Mouse (Mus musculus) kidney, embryonic 16.5 days (tissue): ENCODE data around the gene Ly86. TPM values are rescaled to one million over a fixed set of nuclear protein-coding genes. Genes with fewer than 3 reads are reported as not detected.

Experiments
- ATAC-seq: fragments of 200-750 bp; cut with Nextera tagmentation; 2 replicates; pipeline ENCODE4 v1.8.0; 2017; ENCODE audit warnings: moderate TSS enrichment; ENCODE audit not compliant: low FRiP score, low TSS enrichment
- H3K27ac ChIP-seq: fragments of 300-500 bp; sonication (generic); 2 replicates; pipeline ENCODE4 v1.5.1; 2014; ENCODE audit warnings: low read length
- H3K27me3 ChIP-seq: fragments of 300-500 bp; sonication (generic); 2 replicates; pipeline ENCODE4 v1.6.1; 2014; ENCODE audit warnings: low read length, control low read depth, mixed read lengths; ENCODE audit not compliant: insufficient read depth
- H3K36me3 ChIP-seq: fragments of 300-500 bp; sonication (generic); 2 replicates; pipeline ENCODE4 v1.6.1; 2014; ENCODE audit warnings: low read length, control low read depth, mixed read lengths; ENCODE audit not compliant: insufficient read depth
- H3K4me1 ChIP-seq: fragments of 300-500 bp; sonication (generic); 2 replicates; pipeline ENCODE4 v1.6.1; 2014; ENCODE audit warnings: low read length, control low read depth, mixed read lengths; ENCODE audit not compliant: insufficient read depth
- H3K4me2 ChIP-seq: fragments of 300-500 bp; sonication (generic); replicated peaks from 2 replicates; pipeline ENCODE4 v1.6.1; 2014; ENCODE audit warnings: low read depth, low read length
- H3K4me3 ChIP-seq: fragments of 300-500 bp; sonication (generic); 2 replicates; pipeline ENCODE4 v1.5.1; 2014; ENCODE audit warnings: mild to moderate bottlenecking, low read length
- H3K9ac ChIP-seq: fragments of 300-500 bp; sonication (generic); replicated peaks from 2 replicates; pipeline ENCODE4 v1.6.1; 2014; ENCODE audit warnings: low read length
- H3K9me3 ChIP-seq: fragments of 300-500 bp; sonication (generic); 2 replicates; pipeline ENCODE4 v1.6.1; 2016; ENCODE audit warnings: low read length, control low read depth
- WGBS: fragments of 180-500 bp; shearing (Covaris S2); extraction: QIAGEN DNeasy Blood & Tissue Kit; methylation state at CpG from one replicate; pipeline ENCODE4 v1.1.7; 2014; 5-methylcytosine and 5-hydroxymethylcytosine counted together
- polyA plus RNA-seq: library from polyadenylated mRNA; unstranded; fragments of >200 nt; fragmentation: Nextera tagmentation; extraction: Ambion mirVana; gene quantifications from 2 replicates; pipeline ENCODE4 v1.2.1, GENCODE M21; 2015

Gene Ly86
- polyA plus RNA-seq, 1 experiment from 2014 or later: 5.0 TPM

DNA sequence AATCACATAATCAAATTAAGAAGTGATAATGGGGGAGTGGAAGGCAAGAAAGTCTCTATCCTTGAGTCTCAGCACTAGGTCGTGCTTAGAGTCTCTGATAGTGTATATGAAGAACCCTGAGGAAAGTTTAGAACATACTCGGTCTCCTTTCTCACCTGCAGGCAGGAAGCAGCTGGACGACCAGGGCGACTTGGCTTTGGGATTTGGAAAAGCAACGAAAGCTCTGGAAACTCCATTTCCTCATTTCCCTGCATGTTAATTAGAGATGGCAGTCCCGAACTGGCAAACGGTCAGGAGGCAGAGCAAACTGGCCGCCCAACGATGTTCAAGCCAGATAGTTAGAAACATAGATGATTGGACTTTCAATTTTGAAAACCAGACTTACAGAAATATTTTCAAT is 89.8 kb downstream of the Ly86 start:
- Histone ChIP-seq H3K4me1 (0 out of 2 replicates have a peak, but pooled peaks cover 5% of the 10 kb centered on the region), H3K4me3 (peak overlapping the region; percentile 49), H3K4me2 (peak overlapping the region; percentile 73), H3K27ac (peak overlapping the region; percentile 71; the same call in 1 of the 2 replicates), H3K27me3 (peaks cover 16% of the 10 kb centered on the region; the same call in 1 of the 2 replicates), H3K36me3 (no peaks in the 10 kb centered on the region), H3K9ac (peak overlapping the region; percentile 68), H3K9me3 (0 out of 2 replicates have a peak, but pooled peaks cover 3% of the 10 kb centered on the region)
- ATAC-seq: peak; percentile 25; the same call in 1 of the 2 replicates
- WGBS: 14% methylated on average over 9 of the region's 9 CpGs

DNA sequence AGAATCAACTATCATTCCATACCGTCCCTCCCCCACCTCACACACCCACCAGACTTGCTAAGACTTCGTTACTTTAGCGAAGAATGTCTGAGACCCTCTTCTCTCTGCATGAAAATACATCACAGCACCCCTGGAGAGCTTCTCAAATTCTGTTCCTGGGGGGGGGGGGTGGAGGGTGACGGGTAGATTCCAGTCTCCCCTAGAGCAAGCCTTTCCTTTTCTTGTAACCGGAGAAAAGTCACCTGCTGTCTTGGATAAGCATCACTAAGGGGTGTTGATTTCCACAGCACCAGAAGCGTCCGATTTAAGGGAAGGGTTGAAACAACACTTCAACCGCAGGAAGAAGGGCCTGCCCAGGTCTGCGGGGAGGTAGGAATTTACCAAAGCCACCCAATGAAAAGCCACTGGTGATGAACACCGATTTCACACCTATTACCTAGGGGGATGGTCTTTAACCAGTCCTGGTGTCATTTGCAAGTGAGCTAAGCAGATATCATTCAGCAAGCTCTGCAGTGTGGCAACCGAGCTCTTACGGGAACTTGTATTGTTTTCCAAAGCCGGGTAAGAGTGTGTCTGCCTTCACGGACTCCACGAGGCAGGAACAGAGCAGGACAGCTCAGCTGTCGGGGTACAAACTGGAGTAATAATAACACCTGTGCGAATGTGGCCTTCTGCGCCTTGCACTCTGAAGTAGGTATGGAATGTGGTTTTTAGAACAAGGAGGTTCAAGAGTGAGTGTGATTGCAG is 91.4 kb downstream of the Ly86 start:
- 0 out of 2 replicates have a peak, but pooled peaks cover 3% of the 10 kb centered on the region for H3K9me3 ChIP-seq
- ATAC-seq: no peak

DNA sequence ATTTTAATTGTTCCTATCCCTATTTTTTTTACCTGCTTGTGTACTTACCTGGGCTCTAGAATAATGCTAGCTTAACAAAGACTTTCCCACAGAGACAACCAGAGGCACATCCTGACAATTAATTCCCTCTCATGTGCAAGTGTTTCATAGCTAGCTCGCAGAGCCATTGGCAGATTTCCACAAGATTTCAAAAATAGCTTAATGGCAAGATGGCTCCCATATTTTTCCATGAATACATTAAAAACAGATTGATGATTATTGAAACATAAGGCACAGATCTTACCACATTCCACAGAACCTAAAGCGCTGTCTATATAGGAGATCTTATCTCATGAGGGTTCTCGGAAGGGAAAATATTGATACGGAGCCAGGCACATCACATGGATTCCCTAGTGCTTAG is 93.8 kb downstream of the Ly86 start:
- no peak for ATAC-seq
- WGBS: 89% methylated on average over 4 of the region's 4 CpGs

More for the DNA sequence above, 91.4 kb downstream of the Ly86 start:
- H3K27me3 ChIP-seq: peaks cover 16% of the 10 kb centered on the region; the same call in 1 of the 2 replicates
- no peaks in the 10 kb centered on the region for H3K36me3 ChIP-seq
- no peak overlapping the region for H3K27ac ChIP-seq
- no peak overlapping the region for H3K4me2 ChIP-seq
- 17% methylated on average over 18 of the region's 18 CpGs for WGBS
- peaks cover 12% of the 10 kb centered on the region; the same call in 1 of the 2 replicates for H3K4me1 ChIP-seq
- H3K9ac ChIP-seq: no peak overlapping the region
- H3K4me3 ChIP-seq: no peak overlapping the region

GRCm38 (mm10) chr13:37439477-37439876 is 94.5 kb downstream of the Ly86 start:
- H3K4me3 ChIP-seq: no peak overlapping the region
- no peak overlapping the region for H3K27ac ChIP-seq
- WGBS: 71% methylated on average over 7 of the region's 7 CpGs
- no peak overlapping the region for H3K4me2 ChIP-seq
- ATAC-seq: no peak
- peaks cover 22% of the 10 kb centered on the region for H3K4me1 ChIP-seq
- no peaks in the 10 kb centered on the region for H3K9me3 ChIP-seq
- no peak overlapping the region for H3K9ac ChIP-seq
- no peaks in the 10 kb centered on the region for H3K36me3 ChIP-seq
- peaks cover 16% of the 10 kb centered on the region; the same call in 1 of the 2 replicates for H3K27me3 ChIP-seq

More for the DNA sequence above, 93.8 kb downstream of the Ly86 start:
- Histone ChIP-seq H3K27me3 (peaks cover 16% of the 10 kb centered on the region; the same call in 1 of the 2 replicates), H3K9me3 (no peaks in the 10 kb centered on the region), H3K4me3 (no peak overlapping the region), H3K4me2 (no peak overlapping the region), H3K9ac (no peak overlapping the region), H3K27ac (no peak overlapping the region), H3K4me1 (peaks cover 22% of the 10 kb centered on the region), H3K36me3 (no peaks in the 10 kb centered on the region)

GRCm38 (mm10) chr13:37439941-37440340 is 94.9 kb downstream of the Ly86 start:
- Histone ChIP-seq H3K4me1 (peaks cover 17% of the 10 kb centered on the region), H3K9ac (no peak overlapping the region), H3K9me3 (no peaks in the 10 kb centered on the region), H3K27ac (no peak overlapping the region), H3K36me3 (no peaks in the 10 kb centered on the region), H3K4me3 (no peak overlapping the region), H3K4me2 (no peak overlapping the region), H3K27me3 (peaks cover 16% of the 10 kb centered on the region; the same call in 1 of the 2 replicates)
- ATAC-seq: 0 out of 2 replicates have a peak, but pooled peaks have one; percentile 36
- 81% methylated on average over 8 of the region's 8 CpGs for WGBS

DNA sequence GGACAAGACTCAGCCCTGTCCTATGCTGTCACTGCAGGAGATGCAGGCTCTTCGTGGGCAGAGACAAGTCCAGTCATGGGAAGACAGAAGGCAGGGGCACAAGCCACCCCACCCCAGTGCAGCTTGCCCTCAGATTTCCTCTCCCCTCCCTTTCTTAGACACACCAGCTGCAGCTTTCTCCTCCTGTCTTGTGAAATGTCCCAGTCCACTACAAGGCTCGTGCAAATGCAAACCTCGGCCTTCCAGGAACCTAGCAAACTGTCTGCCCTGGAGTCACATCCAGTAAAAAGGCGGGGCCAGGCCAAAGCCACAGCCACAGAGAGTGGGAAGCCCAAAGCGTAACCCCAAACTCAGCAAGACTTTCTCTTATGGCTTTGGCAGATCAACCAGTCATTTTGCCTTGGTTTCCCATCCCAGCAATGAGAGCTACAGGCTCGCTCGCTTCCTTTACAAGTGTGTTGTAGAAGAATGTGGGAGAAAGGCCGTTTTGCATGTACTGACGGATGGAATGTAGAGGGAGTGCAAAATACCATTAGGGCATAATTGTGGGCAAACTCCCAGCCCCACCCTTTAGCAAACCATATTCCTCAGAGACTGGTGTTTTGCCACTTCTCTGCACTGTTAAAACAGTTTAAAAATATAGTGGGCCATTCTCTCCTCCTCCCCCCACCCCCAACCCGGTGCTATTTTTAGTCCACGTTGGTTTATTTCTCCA is 95.7 kb downstream of the Ly86 start:
- Histone ChIP-seq H3K4me2 (no peak overlapping the region), H3K4me3 (no peak overlapping the region), H3K27ac (no peak overlapping the region), H3K36me3 (no peaks in the 10 kb centered on the region), H3K27me3 (peaks cover 13% of the 10 kb centered on the region; the same call in 1 of the 2 replicates), H3K9ac (no peak overlapping the region), H3K9me3 (no peaks in the 10 kb centered on the region), H3K4me1 (peaks cover 17% of the 10 kb centered on the region)
- 48% methylated on average over 11 of the region's 11 CpGs for WGBS
- no peak for ATAC-seq

GRCm38 (mm10) chr13:37442058-37442457 is 97.0 kb downstream of the Ly86 start:
- 21% methylated on average over 4 of the region's 4 CpGs for WGBS
- Histone ChIP-seq H3K36me3 (no peaks in the 10 kb centered on the region), H3K4me2 (no peak overlapping the region), H3K27ac (no peak overlapping the region), H3K4me1 (peaks cover 17% of the 10 kb centered on the region), H3K27me3 (peaks cover 6% of the 10 kb centered on the region; the same call in 1 of the 2 replicates), H3K9ac (no peak overlapping the region), H3K9me3 (no peaks in the 10 kb centered on the region), H3K4me3 (no peak overlapping the region)
- ATAC-seq: no peak

DNA sequence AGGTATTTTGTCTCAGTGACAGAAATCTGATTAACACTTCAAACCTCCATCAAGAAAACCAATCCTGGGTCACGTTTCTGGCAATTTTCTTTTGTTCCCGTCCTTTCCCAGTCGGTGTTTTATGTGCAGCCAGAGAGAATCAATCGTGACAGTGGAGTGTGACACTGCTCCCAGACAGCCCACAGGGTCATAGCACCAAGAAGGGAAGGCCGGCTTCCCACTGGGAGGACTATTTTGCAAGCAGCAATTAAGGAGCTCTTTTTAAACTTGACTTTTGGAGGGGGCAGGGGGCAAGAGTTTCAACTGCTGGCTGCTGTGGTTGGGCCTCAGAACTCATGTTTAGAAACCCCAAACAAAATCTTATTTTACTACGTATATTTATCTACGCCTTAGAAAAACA is 97.5 kb downstream of the Ly86 start:
- Histone ChIP-seq H3K9me3 (no peaks in the 10 kb centered on the region), H3K36me3 (no peaks in the 10 kb centered on the region), H3K4me2 (no peak overlapping the region), H3K27ac (0 out of 2 replicates have a peak overlapping the region, but pooled peaks have one; percentile 6), H3K9ac (no peak overlapping the region), H3K4me1 (peaks cover 17% of the 10 kb centered on the region), H3K27me3 (peaks cover 6% of the 10 kb centered on the region; the same call in 1 of the 2 replicates), H3K4me3 (no peak overlapping the region)
- 29% methylated on average over 7 of the region's 7 CpGs for WGBS
- no peak; the same call in 1 of the 2 replicates for ATAC-seq

DNA sequence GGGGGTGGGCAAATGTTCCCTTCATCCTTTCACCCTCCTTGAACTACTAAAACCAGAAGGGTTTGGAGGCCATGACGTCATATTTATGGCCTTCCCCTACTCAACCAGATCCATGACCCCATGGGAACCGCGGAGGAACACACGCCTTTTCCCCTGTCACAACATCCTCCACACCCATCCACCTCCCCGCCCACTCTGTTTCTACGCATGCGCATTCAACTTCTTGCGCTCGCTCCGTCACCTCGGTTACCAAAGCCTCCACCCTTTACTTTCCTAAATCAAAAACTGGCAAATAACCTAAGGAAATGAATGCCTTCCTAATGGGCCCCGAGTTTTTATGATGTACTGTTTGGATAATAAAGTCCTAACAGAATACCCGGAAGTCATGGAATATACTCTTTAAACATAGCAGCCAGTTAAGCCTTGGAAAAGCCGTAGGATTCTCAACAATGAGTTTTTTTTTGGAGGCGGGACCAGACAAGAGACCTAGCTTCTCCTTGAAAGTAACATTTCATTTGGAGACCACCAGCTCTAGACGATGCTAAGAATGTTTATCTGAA is 101.8 kb downstream of the Ly86 start:
- Histone ChIP-seq H3K27ac (no peak overlapping the region), H3K9me3 (no peaks in the 10 kb centered on the region), H3K4me3 (no peak overlapping the region), H3K4me2 (no peak overlapping the region), H3K27me3 (no peaks in the 10 kb centered on the region), H3K4me1 (peaks cover 19% of the 10 kb centered on the region), H3K9ac (no peak overlapping the region), H3K36me3 (no peaks in the 10 kb centered on the region)
- WGBS: 87% methylated on average over 16 of the region's 16 CpGs
- no peak for ATAC-seq
